Mouse (Mus musculus) CH12.LX (cell line): Measurements from ENCODE around the gene Dbil5.

Source experiments
- CHD2 ChIP-seq: IDR thresholded peaks from 2 replicates; pipeline ENCODE4 v1.6.1; 2011; ENCODE audit warnings: low read length, improper control_type of control experiment
- NELFE ChIP-seq: IDR thresholded peaks from 2 replicates; pipeline ENCODE4 v1.6.1; 2011; ENCODE audit warnings: low read depth, low read length, improper control_type of control experiment
- POLR2A ChIP-seq: IDR thresholded peaks from 2 replicates; pipeline ENCODE4 v1.6.1; 2011; ENCODE audit warnings: low read depth, mild to moderate bottlenecking, improper control_type of control experiment, low read length
- POLR2AphosphoS2 ChIP-seq: IDR thresholded peaks from 2 replicates; pipeline ENCODE4 v1.6.1; 2011; ENCODE audit warnings: low read depth, low read length, improper control_type of control experiment
- TCF12 ChIP-seq: IDR thresholded peaks from 2 replicates; pipeline ENCODE4 v1.6.1; 2014; ENCODE audit warnings: low read depth, mild to moderate bottlenecking, inconsistent platforms, low read length, improper control_type of control experiment

DNA sequence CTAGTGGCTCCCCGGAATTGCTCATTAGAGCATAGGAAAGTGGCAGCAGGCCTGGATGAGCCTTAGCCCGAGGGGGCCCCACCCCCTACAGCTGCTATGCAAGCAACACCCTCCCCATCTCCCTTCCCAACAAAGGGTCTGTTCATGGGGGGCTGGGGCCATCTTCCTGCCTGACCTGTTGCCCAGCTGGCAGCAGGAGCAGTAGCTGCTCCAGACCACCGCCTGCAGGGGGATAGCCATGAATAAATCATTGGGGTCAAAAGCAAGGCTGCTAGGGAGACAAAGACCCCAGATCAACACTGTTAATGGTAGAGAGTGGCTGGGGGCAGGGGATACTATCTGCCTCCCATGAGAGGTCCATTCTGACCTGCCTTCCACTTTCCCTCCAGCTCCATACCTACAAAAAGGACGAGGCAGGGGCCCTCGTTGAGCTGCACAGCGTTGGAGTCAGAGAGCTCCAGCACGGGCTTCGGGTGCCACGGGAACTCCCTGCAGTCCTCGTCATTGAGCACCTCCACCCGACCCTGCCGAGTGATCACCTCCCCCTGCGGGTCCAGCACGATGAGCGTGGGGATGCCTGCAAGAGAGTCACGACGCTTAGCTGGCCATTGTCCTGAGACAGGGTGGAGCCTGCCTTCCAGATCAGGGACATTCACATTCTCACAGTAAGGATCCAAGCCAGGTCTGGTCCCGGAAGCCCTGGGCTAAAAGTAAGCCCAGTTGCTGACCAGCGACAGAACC, 45.4 kb downstream of the Dbil5 start:
- TF ChIP-seq CHD2, result no peak
- TF ChIP-seq POLR2AphosphoS2, result no peak
- no peak for TF ChIP-seq POLR2A
- TF ChIP-seq TCF12, result no peak
- TF ChIP-seq NELFE, result no peak
